ENCODE assay signal across 11 mouse cellular contexts in the genomic region with DNA sequence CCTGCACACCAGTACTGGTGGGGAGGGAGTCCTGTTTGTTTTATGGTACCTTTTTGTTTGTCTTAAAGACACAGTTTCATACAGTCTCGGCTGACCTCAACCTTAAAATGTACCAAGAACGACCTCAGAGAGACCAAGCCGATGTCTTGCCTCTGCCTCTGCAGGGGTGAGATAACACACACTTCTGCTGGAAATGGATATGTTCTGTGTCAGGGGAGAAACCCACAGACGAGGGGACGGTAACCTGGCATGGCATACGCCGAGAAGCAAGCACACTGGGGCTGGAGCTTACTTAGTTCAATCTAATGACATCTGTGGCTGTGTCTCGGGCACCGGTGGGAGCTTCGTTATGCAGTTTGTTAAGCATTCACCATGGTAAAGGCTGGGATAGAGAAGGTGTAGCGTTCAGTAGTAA. TPM values are rescaled to one million over a fixed set of nuclear protein-coding genes. Genes with fewer than 3 reads are reported as not detected.
A peak's percentile ranks its signal among the peaks of the same experiment; 100 is the strongest.
DNase-seq lines count a peak whose midpoint lies in the region; ATAC-seq and TF ChIP-seq lines count a peak whose summit lies in the region.
"Had no signal": no experiment of that assay in that cellular context is flagged by ENCODE, and none has a peak within 500 bp of the region (broad histone marks: within the 10 kb centered on the region; RNA-seq: fewer than 3 reads in every experiment).

No protein-coding gene starts in this region.

- peaks cover 20% of the 10 kb centered on the region for H3K4me1 ChIP-seq in kidney, adult 2 months (ENCODE audit: control insufficient read depth, insufficient read depth, low read length)
- peaks cover 61% of the 10 kb centered on the region for H3K4me1 ChIP-seq in liver, embryonic 11.5 days (replicated peaks; ENCODE audit: control insufficient read depth, insufficient read depth, low read length)

- no peak for TF ChIP-seq POLR2A in kidney, adult 2 months (IDR thresholded peaks at IDR 0.05; ENCODE audit: low read depth, low read length)

- H3K27me3 ChIP-seq in kidney, adult 2 months (replicated peaks; ENCODE audit: control insufficient read depth, insufficient read depth, low read length): no peaks in the 10 kb centered on the region
- no peaks in the 10 kb centered on the region for H3K27me3 ChIP-seq in liver, embryonic 11.5 days (replicated peaks; ENCODE audit: control insufficient read depth, insufficient read depth, low read length)
- H3K27me3 ChIP-seq: midbrain, embryonic 13.5 days had no signal

- no peaks in the 10 kb centered on the region for H3K36me3 ChIP-seq in kidney, adult 2 months (ENCODE audit: control insufficient read depth, insufficient read depth, low read length)
- no peaks in the 10 kb centered on the region for H3K36me3 ChIP-seq in liver, embryonic 11.5 days (ENCODE audit: control insufficient read depth, insufficient read depth, low read length)
- H3K36me3 ChIP-seq: midbrain, embryonic 13.5 days had no signal

- H3K4me3 ChIP-seq in kidney, adult 2 months (ENCODE audit: insufficient read depth, low read depth, low read length): no peak overlapping the region
- H3K4me3 ChIP-seq in liver, embryonic 11.5 days (ENCODE audit: low read depth, low read length): no peak overlapping the region
- H3K4me3 ChIP-seq: midbrain, embryonic 13.5 days had no signal

- no peaks in the 10 kb centered on the region for H3K9me3 ChIP-seq in liver, embryonic 11.5 days (ENCODE audit: control insufficient read depth, low read length)
- H3K9me3 ChIP-seq: midbrain, embryonic 13.5 days had no signal

- peak overlapping the region; percentile 50 for H3K4me2 ChIP-seq in liver, embryonic 11.5 days
- H3K4me2 ChIP-seq: midbrain, embryonic 13.5 days had no signal

- TF ChIP-seq CTCF in kidney, adult 2 months (conservative IDR thresholded peaks at IDR 0.05; ENCODE audit: insufficient read depth, insufficient read length, low read depth, low read length): no peak

- WGBS in kidney, adult 2 months: 29% methylated on average over 11 of the region's 11 CpGs
- 18% methylated on average over 11 of the region's 11 CpGs for WGBS in liver, embryonic 11.5 days

- peak overlapping the region; percentile 52 for H3K9ac ChIP-seq in liver, embryonic 11.5 days (ENCODE audit: low read depth, low read length)
- H3K9ac ChIP-seq: midbrain, embryonic 13.5 days had no signal

- DNase-seq in kidney, adult 2 months: no peak
- no peak for DNase-seq in kidney, adult 8-10 months
- DNase-seq in 416B (ENCODE audit: low read depth): peak; percentile 72
- peak; percentile 62 for DNase-seq in c-Kit-negative CD71-positive TER-119-positive erythroid progenitor cells, embryonic 14.5 days (ENCODE audit: low read depth, low spot score)
- peak; percentile 50 for DNase-seq in liver, embryonic 11.5 days (ENCODE audit: low spot score)
- DNase-seq in T-cell, adult 2 months (ENCODE audit: low spot score): no peak
- no peak for DNase-seq in frontal cortex, adult 2 months (ENCODE audit: extremely low spot score in 1 of 2, low spot score in 1 of 2)
- no peak for DNase-seq in ovary, postnatal 14 days (ENCODE audit: low spot score)
- DNase-seq: adrenal gland, postnatal 10 days had no signal

- H3K27ac ChIP-seq in kidney, adult 2 months (ENCODE audit: insufficient read depth, low read depth, low read length): peak overlapping the region; percentile 6
- peak overlapping the region; percentile 95 for H3K27ac ChIP-seq in liver, embryonic 11.5 days (ENCODE audit: low read depth, low read length)
- H3K27ac ChIP-seq: midbrain, embryonic 13.5 days had no signal

- ATAC-seq in liver, embryonic 11.5 days (replicated peaks; ENCODE audit: low FRiP score): peak; percentile 78
- ATAC-seq: CD4-positive, CD25-positive, alpha-beta regulatory T cell, adult 4 months; midbrain, embryonic 13.5 days had no signal

RNA-seq across cellular contexts. Expression of gene Ina, which starts 30.5 kb away (rescaled TPM):
- 0.11 and 0.31 TPM in 2 replicates for polyA plus RNA-seq in kidney, adult 2 months (2012; rRNA removed)
- 0.26 and 0.53 TPM in 2 replicates for polyA plus RNA-seq in liver, embryonic 11.5 days (2014; fragmentation: Nextera tagmentation; extraction: Ambion mirVana)
- polyA plus RNA-seq in frontal cortex, adult 2 months (2012; rRNA removed): 93.5 and 103 TPM in 2 replicates
- polyA plus RNA-seq: CD4-positive, CD25-positive, alpha-beta regulatory T cell, adult 4 months had no signal

RNA-seq across cellular contexts. Expression of gene Nt5c2, which starts 31.0 kb away (rescaled TPM):
- 32.2 and 36.3 TPM in 2 replicates for polyA plus RNA-seq in kidney, adult 2 months (2012; rRNA removed)
- polyA plus RNA-seq in liver, embryonic 11.5 days (2014; fragmentation: Nextera tagmentation; extraction: Ambion mirVana): 107 and 110 TPM in 2 replicates
- polyA plus RNA-seq in frontal cortex, adult 2 months (2012; rRNA removed): 49.8 and 53.3 TPM in 2 replicates

Comparison
In these comparisons a context has a peak if more than half of its experiments do, and no peak if none do; other contexts are left out.
1. DNase-seq: peak in 416B (single experiment), c-Kit-negative CD71-positive TER-119-positive erythroid progenitor cells, embryonic 14.5 days (single experiment) and liver, embryonic 11.5 days (single experiment); none in kidney, adult 2 months (single experiment), kidney, adult 8-10 months (0 of 2), T-cell, adult 2 months (single experiment), frontal cortex, adult 2 months (0 of 2) and ovary, postnatal 14 days (single experiment).
2. RNA of gene Ina, which starts 30.5 kb away (polyA plus RNA-seq): 93.5 to 103 TPM in frontal cortex, adult 2 months; 0.11 to 0.31 TPM in kidney, adult 2 months and 0.26 to 0.53 TPM in liver, embryonic 11.5 days; every median in the first group is over 10 times any median in the second.